Mouse (Mus musculus): ENCODE data around the gene Kcng4. TPM values are rescaled to one million over a fixed set of nuclear protein-coding genes. Genes with fewer than 3 reads are reported as not detected.

Gene Kcng4
- polyA plus RNA-seq, 1 experiment from 2014 or later, result not detected

- WGBS (ENCODE audit: insufficient replicate concordance), result 77% methylated on average over 7 of the region's 7 CpGs
- no peaks in the 10 kb centered on the region for H3K9me3 ChIP-seq (replicated peaks; ENCODE audit: control insufficient read depth, low read length)
- no peaks in the 10 kb centered on the region for H3K36me3 ChIP-seq (ENCODE audit: control insufficient read depth, insufficient read depth, low read length)
- ATAC-seq (replicated peaks; ENCODE audit: insufficient number of reproducible peaks, low FRiP score, low TSS enrichment), result no peak
- no peak overlapping the region for H3K4me3 ChIP-seq (ENCODE audit: low read depth, low read length)
- H3K27me3 ChIP-seq (ENCODE audit: control insufficient read depth, insufficient read depth, low read length), result no peaks in the 10 kb centered on the region
- no peak overlapping the region for H3K9ac ChIP-seq (ENCODE audit: low read depth, low read length)
- H3K27ac ChIP-seq (ENCODE audit: low read depth, low read length), result no peak overlapping the region
- no peak overlapping the region for H3K4me2 ChIP-seq
- no peaks in the 10 kb centered on the region for H3K4me1 ChIP-seq (ENCODE audit: control insufficient read depth, insufficient read depth, low read length)
Observed at GRCm38 (mm10) chr8:119646846-119647245, 11.4 kb upstream of the Kcng4 start.

- Histone ChIP-seq H3K27me3 (ENCODE audit: control insufficient read depth, insufficient read depth, low read length) (no peaks in the 10 kb centered on the region), H3K9ac (ENCODE audit: low read depth, low read length) (no peak overlapping the region), H3K27ac (ENCODE audit: low read depth, low read length) (no peak overlapping the region), H3K4me1 (ENCODE audit: control insufficient read depth, insufficient read depth, low read length) (no peaks in the 10 kb centered on the region), H3K4me3 (ENCODE audit: low read depth, low read length) (no peak overlapping the region), H3K4me2 (no peak overlapping the region), H3K9me3 (replicated peaks; ENCODE audit: control insufficient read depth, low read length) (no peaks in the 10 kb centered on the region), H3K36me3 (ENCODE audit: control insufficient read depth, insufficient read depth, low read length) (no peaks in the 10 kb centered on the region)
- ATAC-seq (replicated peaks; ENCODE audit: insufficient number of reproducible peaks, low FRiP score, low TSS enrichment), result no peak
- WGBS (ENCODE audit: insufficient replicate concordance), result 70% methylated on average over 3 of the region's 3 CpGs
Observed at GRCm38 (mm10) chr8:119646197-119646596, 10.7 kb upstream of the Kcng4 start.

DNA sequence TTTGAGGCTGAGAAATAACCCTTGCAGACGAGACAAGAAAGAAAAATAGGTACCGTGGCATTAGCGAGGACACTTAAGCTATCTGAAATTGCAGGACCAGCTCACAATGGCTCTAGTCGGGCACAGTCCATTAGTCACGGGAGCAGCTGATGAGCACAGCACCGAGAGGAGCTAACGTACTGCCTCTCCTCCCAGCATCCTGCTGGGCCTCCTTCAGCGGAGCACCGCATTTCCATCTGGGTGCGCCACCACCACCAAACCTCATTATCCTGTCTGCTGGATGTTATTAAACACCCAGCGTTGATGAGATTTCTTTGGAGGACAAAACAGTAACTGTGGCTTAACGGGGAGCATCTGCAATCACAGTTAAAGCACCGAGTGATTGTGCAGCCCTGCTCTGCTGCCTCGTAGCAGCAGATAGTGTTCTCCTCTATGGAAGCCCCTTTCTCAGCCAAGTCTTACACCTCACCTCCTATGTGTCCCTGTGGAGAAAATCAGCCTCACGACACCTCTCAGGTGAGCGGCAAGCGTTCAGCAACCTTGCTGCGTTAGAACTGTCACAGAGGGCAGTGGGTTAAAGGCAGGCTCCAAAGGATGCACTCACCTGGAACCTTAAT, 9.6 kb upstream of the Kcng4 start:
- no peak overlapping the region for H3K4me2 ChIP-seq
- no peak overlapping the region for H3K27ac ChIP-seq (ENCODE audit: low read depth, low read length)
- 67% methylated on average over 18 of the region's 18 CpGs for WGBS (ENCODE audit: insufficient replicate concordance)
- H3K36me3 ChIP-seq (ENCODE audit: control insufficient read depth, insufficient read depth, low read length), result no peaks in the 10 kb centered on the region
- no peak overlapping the region for H3K4me3 ChIP-seq (ENCODE audit: low read depth, low read length)
- no peaks in the 10 kb centered on the region for H3K9me3 ChIP-seq (replicated peaks; ENCODE audit: control insufficient read depth, low read length)
- no peaks in the 10 kb centered on the region for H3K4me1 ChIP-seq (ENCODE audit: control insufficient read depth, insufficient read depth, low read length)
- no peaks in the 10 kb centered on the region for H3K27me3 ChIP-seq (ENCODE audit: control insufficient read depth, insufficient read depth, low read length)
- H3K9ac ChIP-seq (ENCODE audit: low read depth, low read length), result no peak overlapping the region
- no peak for ATAC-seq (replicated peaks; ENCODE audit: insufficient number of reproducible peaks, low FRiP score, low TSS enrichment)

DNA sequence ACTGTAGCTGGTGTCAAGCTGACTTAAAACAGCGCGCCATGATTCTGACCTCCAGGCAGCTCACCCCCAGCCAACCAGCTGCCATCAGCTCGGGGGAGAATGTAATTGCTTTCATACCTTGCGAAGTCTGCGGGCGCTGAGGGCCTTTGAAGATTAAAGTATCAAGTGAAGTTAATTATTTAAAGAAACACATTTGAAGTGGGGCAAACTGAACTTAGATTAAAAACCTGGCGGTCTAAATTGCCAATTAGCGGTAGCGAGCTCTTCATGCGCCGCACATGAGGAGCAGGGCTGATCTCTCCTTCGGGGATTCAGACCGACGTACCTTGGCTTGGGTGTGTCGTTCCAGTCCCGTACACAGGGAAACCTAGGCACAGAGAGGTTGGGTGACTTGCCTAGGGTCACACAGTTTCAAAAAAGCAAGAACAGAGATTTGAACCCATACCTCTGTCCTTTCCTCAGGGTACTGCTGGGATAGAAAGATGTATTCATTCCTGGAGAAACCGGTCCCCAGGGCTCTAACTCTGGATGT, 9.0 kb upstream of the Kcng4 start:
- Histone ChIP-seq H3K4me2 (no peak overlapping the region), H3K9ac (ENCODE audit: low read depth, low read length) (no peak overlapping the region), H3K4me3 (ENCODE audit: low read depth, low read length) (no peak overlapping the region), H3K4me1 (ENCODE audit: control insufficient read depth, insufficient read depth, low read length) (no peaks in the 10 kb centered on the region), H3K36me3 (ENCODE audit: control insufficient read depth, insufficient read depth, low read length) (no peaks in the 10 kb centered on the region), H3K27ac (ENCODE audit: low read depth, low read length) (no peak overlapping the region), H3K9me3 (replicated peaks; ENCODE audit: control insufficient read depth, low read length) (no peaks in the 10 kb centered on the region), H3K27me3 (ENCODE audit: control insufficient read depth, insufficient read depth, low read length) (no peaks in the 10 kb centered on the region)
- no peak for ATAC-seq (replicated peaks; ENCODE audit: insufficient number of reproducible peaks, low FRiP score, low TSS enrichment)
- WGBS (ENCODE audit: insufficient replicate concordance), result 81% methylated on average over 17 of the region's 17 CpGs

GRCm38 (mm10) chr8:119642960-119643359, 7.5 kb upstream of the Kcng4 start:
- H3K9ac ChIP-seq (ENCODE audit: low read depth, low read length), result no peak overlapping the region
- no peaks in the 10 kb centered on the region for H3K4me1 ChIP-seq (ENCODE audit: control insufficient read depth, insufficient read depth, low read length)
- H3K4me3 ChIP-seq (ENCODE audit: low read depth, low read length), result no peak overlapping the region
- no peak for ATAC-seq (replicated peaks; ENCODE audit: insufficient number of reproducible peaks, low FRiP score, low TSS enrichment)
- H3K27me3 ChIP-seq (ENCODE audit: control insufficient read depth, insufficient read depth, low read length), result no peaks in the 10 kb centered on the region
- H3K36me3 ChIP-seq (ENCODE audit: control insufficient read depth, insufficient read depth, low read length), result no peaks in the 10 kb centered on the region
- H3K27ac ChIP-seq (ENCODE audit: low read depth, low read length), result no peak overlapping the region
- H3K4me2 ChIP-seq, result no peak overlapping the region
- H3K9me3 ChIP-seq (replicated peaks; ENCODE audit: control insufficient read depth, low read length), result no peaks in the 10 kb centered on the region
- WGBS (ENCODE audit: insufficient replicate concordance), result 91% methylated on average over 1 of the region's 1 CpGs

DNA sequence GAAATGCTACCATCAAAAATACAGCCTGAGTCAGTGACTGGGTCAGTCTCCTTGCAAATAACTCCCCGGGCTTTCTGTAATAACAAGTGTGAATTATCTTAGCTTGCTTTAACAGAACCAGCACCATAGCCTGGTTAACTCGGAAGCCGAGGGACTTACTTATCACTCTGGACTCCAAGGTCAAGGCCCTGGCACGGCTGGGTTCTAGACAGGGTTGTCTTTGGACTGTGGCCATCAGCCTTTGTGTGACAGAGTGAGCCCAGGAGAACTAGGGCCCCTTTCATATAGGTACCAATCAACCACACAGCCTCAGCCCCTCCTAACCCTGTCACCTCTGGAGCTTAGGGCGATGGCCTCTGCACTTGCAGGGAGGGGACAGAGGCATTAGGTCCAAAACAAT, 5.6 kb upstream of the Kcng4 start:
- Histone ChIP-seq H3K27me3 (ENCODE audit: control insufficient read depth, insufficient read depth, low read length) (peaks cover 10% of the 10 kb centered on the region; the same call in 1 of the 2 replicates), H3K9me3 (replicated peaks; ENCODE audit: control insufficient read depth, low read length) (no peaks in the 10 kb centered on the region), H3K4me1 (ENCODE audit: control insufficient read depth, insufficient read depth, low read length) (0 out of 2 replicates have a peak, but pooled peaks cover 3% of the 10 kb centered on the region), H3K36me3 (ENCODE audit: control insufficient read depth, insufficient read depth, low read length) (no peaks in the 10 kb centered on the region), H3K4me3 (ENCODE audit: low read depth, low read length) (no peak overlapping the region), H3K9ac (ENCODE audit: low read depth, low read length) (no peak overlapping the region), H3K27ac (ENCODE audit: low read depth, low read length) (no peak overlapping the region), H3K4me2 (no peak overlapping the region)
- ATAC-seq (replicated peaks; ENCODE audit: insufficient number of reproducible peaks, low FRiP score, low TSS enrichment), result no peak
- WGBS (ENCODE audit: insufficient replicate concordance), result 65% methylated on average over 5 of the region's 5 CpGs

DNA sequence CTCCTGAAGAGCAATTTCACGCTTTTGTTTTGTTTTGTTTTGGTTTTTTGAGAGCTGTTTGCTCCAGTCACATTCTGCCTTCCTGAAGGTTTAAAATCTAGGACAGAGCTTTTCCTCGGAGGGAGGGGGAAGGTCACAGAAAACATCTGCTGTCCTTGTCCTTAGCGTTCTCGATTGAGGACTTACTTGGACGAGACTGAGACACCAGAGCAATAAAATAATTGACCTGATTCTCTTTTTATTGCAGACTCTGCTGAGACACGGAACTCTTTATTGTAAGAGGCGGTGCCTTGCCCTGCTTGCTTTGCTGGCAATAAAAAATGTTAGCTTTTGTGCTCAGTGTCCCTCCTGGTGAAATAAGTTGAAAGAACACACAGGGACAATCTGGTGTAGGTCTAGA, 4.3 kb upstream of the Kcng4 start:
- H3K27ac ChIP-seq (ENCODE audit: low read depth, low read length), result no peak overlapping the region
- peaks cover 22% of the 10 kb centered on the region for H3K27me3 ChIP-seq (ENCODE audit: control insufficient read depth, insufficient read depth, low read length)
- ATAC-seq (replicated peaks; ENCODE audit: insufficient number of reproducible peaks, low FRiP score, low TSS enrichment), result no peak
- no peak overlapping the region for H3K4me2 ChIP-seq
- WGBS (ENCODE audit: insufficient replicate concordance), result 70% methylated on average over 7 of the region's 7 CpGs
- no peaks in the 10 kb centered on the region for H3K36me3 ChIP-seq (ENCODE audit: control insufficient read depth, insufficient read depth, low read length)
- no peak overlapping the region for H3K4me3 ChIP-seq (ENCODE audit: low read depth, low read length)
- no peaks in the 10 kb centered on the region for H3K9me3 ChIP-seq (replicated peaks; ENCODE audit: control insufficient read depth, low read length)
- H3K4me1 ChIP-seq (ENCODE audit: control insufficient read depth, insufficient read depth, low read length), result 0 out of 2 replicates have a peak, but pooled peaks cover 5% of the 10 kb centered on the region
- H3K9ac ChIP-seq (ENCODE audit: low read depth, low read length), result no peak overlapping the region

DNA sequence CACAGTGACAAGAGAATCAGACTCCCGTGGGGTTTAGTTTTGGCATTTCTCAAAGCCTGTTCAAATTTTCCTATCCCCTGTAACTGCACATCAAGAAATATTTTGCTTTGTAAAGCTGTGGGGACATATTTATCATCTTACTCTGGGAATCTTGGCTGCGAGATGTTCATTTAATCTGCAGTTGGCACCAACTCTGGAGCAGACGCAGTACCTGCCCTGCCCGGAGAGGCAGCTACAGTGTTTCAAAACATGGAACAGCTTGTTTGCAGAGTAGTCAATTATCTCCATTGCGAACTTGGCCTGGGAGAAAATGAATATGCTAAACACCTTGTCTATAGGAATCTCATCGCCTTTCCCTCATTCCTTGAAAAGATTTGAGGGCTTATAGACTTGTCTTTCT, 2.8 kb upstream of the Kcng4 start:
- H3K36me3 ChIP-seq (ENCODE audit: control insufficient read depth, insufficient read depth, low read length), result no peaks in the 10 kb centered on the region
- H3K9me3 ChIP-seq (replicated peaks; ENCODE audit: control insufficient read depth, low read length), result no peaks in the 10 kb centered on the region
- H3K27ac ChIP-seq (ENCODE audit: low read depth, low read length), result no peak overlapping the region
- 79% methylated on average over 6 of the region's 6 CpGs for WGBS (ENCODE audit: insufficient replicate concordance)
- H3K27me3 ChIP-seq (ENCODE audit: control insufficient read depth, insufficient read depth, low read length), result peaks cover 35% of the 10 kb centered on the region
- no peak for ATAC-seq (replicated peaks; ENCODE audit: insufficient number of reproducible peaks, low FRiP score, low TSS enrichment)
- H3K4me3 ChIP-seq (ENCODE audit: low read depth, low read length), result no peak overlapping the region
- no peak overlapping the region for H3K4me2 ChIP-seq
- H3K4me1 ChIP-seq (ENCODE audit: control insufficient read depth, insufficient read depth, low read length), result 0 out of 2 replicates have a peak, but pooled peaks cover 5% of the 10 kb centered on the region
- H3K9ac ChIP-seq (ENCODE audit: low read depth, low read length), result no peak overlapping the region

GRCm38 (mm10) chr8:119637381-119637780, 1.9 kb upstream of the Kcng4 start:
- Histone ChIP-seq H3K36me3 (ENCODE audit: control insufficient read depth, insufficient read depth, low read length) (no peaks in the 10 kb centered on the region), H3K4me2 (no peak overlapping the region), H3K4me1 (ENCODE audit: control insufficient read depth, insufficient read depth, low read length) (0 out of 2 replicates have a peak, but pooled peaks cover 5% of the 10 kb centered on the region), H3K9ac (ENCODE audit: low read depth, low read length) (no peak overlapping the region), H3K27me3 (ENCODE audit: control insufficient read depth, insufficient read depth, low read length) (peaks cover 42% of the 10 kb centered on the region), H3K4me3 (ENCODE audit: low read depth, low read length) (no peak overlapping the region), H3K27ac (ENCODE audit: low read depth, low read length) (no peak overlapping the region), H3K9me3 (replicated peaks; ENCODE audit: control insufficient read depth, low read length) (no peaks in the 10 kb centered on the region)
- no peak for ATAC-seq (replicated peaks; ENCODE audit: insufficient number of reproducible peaks, low FRiP score, low TSS enrichment)
- WGBS (ENCODE audit: insufficient replicate concordance), result 80% methylated on average over 4 of the region's 4 CpGs

All from heart, embryonic 11.5 days (tissue).